Mouse (Mus musculus): ENCODE data around the gene Pnmal1. TPM values are rescaled to one million over a fixed set of nuclear protein-coding genes. Genes with fewer than 3 reads are reported as not detected.
"Not testable (repeated sequence)": the region's sequence is repeated elsewhere in the genome, so short reads cannot be mapped to it uniquely, and the experiment has no call there.

The Pnmal1 gene
- total RNA-seq, 4 experiments from 2014 or later = 6.4 to 9.3 (median 7.3) TPM

DNA sequence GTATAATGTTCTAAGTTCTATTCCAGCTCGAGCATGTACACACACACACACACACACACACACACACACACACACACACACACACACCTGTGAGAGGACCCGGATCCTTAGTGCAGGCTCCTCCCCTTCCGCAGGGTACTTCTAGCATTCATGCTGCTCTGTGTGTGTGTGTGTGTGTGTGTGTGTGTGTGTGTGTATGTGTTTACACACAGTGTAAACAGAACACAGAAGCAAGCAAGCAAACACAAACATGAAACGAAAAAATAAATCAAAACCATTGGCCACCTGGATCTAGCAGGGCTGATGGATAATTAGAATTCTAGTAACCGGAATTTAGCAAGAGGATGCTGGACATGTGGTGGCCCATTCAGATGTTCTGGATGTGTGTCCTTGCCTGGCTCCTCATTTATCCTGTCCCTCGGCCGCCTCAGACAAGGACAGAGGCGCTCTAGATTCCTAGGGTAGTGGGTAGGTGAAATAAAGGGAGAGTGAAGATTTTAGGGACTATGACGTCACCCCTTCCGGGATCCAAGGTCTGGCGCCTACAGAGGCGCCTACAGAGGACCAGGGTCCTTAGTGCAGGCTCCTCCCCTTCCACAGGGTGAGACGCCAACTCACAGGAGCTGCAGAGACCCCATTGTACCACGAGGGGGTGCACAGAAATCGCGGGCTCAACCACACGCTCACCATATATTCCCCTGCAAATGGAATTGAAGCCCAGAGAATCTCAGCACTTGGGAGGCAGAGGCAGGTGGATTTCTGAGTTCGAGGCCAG, 8.4 kb upstream of the Pnmal1 start:
- peak; percentile 75 for DNase-seq

DNA sequence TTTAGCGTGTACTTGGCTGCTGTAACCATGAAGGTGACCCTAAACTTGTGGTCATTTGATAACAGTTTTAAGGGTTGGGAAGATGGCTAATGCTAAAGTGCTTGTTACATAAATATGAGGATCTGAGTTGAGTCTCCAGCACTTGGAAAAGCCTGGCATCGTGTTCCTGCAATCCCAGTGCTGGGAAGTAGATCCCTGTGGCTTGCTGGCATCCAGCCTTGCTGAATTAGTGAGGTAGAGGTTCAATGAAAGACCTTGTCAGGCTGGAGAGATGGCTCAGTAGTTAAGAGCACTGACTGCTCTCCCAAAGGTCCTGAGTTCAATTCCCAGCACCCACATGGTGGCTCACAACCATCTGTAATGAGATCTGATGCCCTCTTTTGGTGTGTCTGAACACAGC, 5.7 kb upstream of the Pnmal1 start:
- DNase-seq = not testable (repeated sequence)

DNA sequence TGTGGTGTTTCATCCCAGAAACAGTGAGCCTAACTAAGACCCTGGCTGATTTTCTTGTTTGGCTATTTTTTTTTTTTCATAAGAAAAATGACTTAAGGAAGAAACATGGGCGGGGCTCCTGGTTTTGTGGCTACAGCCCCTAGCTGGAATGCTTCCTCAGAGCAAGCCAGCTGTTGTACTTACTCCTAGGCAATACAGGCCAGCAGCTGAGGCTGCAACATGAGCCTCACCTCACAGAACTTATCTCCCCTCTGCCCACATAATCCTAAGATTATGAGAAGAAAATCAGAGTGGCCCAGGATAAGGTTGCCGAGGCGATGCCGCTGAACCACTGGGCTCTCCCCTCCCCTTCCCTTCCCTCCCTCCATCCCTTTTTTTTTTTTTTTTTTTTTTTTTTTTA, 3.8 kb upstream of the Pnmal1 start:
- DNase-seq = no peak

DNA sequence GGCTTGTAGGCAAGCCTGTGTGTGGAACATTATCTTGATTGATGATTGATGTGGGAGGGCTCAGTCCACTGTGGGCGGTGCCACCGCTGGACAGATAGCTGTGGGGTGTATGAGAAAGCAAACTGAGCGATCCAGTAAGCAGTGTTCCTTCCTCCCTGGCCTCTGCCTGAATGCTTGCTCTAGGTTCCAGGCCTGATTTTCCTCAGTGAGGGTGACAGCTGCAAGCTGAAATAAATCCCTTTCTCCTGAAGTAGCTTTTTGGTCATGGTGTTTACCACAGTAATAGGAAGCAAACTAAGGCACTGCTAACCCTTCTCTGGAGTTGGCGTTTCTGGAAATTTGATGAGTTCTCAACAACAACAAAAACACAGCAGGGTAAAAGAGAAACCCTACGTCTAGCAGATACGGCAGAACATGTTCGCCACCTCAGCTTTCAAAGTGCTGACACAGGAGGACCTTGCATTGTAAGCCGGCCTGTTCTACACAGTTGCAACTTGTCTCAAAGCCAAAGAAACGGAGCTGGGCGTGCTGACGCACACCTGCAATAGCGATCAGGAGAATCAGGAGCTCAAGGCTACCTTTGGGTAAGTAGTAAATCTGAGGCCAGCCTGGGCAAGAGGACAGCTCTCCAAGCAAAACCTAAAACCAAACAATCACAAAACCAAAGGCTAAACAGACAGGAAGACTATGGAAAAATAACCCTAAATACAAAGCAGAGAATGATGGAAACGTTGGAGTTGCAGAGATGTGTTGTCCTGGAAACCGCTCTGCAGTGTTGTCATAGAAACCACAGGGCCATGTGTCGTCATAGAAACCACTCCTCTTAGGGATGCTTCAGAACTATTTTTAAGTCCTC, 2.8 kb upstream of the Pnmal1 start:
- no peak for DNase-seq

DNA sequence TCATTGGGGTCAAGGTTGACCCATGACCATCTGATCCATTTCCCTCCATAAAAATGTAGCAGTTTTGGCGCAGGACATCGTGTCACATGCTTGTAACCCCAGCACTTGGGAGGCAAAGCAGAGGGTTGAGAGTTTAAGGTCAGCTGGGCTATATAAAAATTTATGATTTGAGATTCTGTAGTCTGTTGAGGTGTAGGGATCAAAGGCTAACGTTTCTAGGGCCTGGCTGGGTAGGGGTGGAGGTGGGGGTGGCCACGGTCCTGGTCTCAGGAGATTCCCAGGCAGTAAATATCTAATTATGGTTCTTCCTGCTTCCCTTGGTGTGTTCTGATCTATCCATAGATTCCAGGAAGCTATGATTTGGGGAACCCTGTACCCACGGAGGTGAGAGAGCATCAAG, 2.2 kb downstream of the Pnmal1 start:
- DNase-seq = no peak

DNA sequence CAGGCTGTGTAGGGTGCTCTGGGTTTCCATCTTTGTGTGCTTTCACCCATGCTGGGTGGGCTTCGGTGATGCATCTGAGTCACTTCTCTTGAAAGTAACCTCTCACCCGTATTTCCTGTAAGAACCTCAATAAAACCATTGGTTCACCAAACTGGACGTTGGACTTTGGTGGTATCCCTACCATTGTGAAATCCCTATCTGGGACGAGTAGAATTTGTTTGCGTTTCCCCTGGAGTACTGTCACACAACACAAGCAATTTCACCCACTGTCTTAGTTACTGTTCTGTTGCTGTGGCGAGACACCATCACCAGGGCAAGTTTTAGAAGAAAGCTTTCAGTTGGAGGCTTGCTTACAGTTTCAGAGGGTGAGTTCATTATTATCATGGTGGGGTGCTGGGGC, 8.9 kb downstream of the Pnmal1 start:
- DNase-seq = no peak

DNA sequence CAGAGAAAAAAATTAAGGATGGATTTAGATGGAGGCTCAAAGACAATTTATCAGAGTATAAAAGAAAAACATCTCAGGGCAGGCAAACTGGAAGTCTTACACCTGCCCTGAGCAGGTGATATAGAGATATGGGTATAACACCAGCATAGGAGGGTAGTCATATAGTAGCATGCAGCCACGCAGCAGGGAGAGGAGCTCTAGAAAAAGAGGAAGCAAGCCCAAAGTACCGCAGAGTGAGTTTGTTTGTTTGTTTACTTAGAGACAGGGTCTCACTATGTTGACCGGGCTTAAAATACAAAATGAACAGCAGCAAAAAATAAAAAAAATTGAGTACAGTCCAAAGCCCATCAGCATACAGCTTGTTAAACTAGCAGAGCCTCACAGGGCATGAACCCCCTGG, 11.7 kb downstream of the Pnmal1 start:
- DNase-seq = no peak

DNA sequence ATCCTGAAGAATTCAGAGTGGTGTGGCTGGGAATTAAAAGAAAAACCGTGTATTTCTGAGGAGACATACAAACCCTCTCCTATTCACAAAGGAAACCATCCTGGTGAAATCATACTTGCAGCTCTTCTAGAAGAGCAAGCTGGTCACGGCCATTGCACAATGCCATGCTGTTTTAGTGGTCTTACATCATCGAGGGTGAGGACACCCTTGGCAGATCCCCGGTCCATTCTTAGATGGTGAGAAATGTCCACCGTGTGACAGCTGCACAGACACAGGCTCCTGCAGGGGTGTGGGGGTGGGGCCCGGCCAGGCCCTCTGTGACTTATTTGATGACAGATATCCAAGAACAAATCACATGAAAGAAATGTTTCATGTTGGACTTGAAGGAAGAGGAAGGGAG, 14.5 kb downstream of the Pnmal1 start:
- peak; percentile 50 for DNase-seq

DNA sequence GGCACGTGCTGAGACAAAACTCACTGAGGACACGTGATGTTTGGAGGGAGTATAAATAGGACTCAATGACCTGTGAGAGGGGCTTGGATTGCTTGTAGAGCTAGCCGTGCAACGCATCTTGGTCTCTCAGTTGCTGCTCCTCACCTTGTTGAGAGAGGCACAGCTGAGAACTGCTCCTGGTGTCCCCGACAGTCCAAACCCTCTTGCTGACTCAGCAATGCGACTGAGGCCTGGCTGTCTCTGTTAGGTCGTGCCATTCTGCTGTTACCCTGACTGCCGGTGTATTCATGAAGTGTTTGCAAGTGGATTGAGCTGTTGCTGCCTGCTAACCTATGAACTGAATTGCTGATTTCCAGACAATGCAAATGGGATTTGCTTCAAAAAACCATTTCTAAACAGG, 16.8 kb downstream of the Pnmal1 start:
- no peak for DNase-seq

DNA sequence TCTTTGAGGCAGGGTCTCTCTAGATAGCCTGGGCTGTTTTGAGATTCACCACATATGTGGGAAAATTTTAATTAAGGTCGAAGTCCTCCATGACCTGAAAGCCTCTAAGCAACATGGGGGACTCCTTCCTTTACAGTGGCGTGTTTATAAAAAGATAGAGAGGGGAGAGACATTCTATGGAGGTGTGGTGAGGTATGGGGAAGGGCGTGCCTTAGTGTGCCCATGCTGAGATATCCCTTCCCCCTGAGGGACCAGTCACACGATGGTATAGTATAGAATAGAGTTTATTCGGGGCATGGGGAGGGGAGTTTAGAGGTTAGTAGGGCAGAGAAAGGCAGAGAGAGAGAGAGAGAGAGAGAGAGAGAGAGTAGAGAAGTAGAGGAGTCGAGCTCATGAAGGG, 18.7 kb downstream of the Pnmal1 start:
- no peak for DNase-seq

DNA sequence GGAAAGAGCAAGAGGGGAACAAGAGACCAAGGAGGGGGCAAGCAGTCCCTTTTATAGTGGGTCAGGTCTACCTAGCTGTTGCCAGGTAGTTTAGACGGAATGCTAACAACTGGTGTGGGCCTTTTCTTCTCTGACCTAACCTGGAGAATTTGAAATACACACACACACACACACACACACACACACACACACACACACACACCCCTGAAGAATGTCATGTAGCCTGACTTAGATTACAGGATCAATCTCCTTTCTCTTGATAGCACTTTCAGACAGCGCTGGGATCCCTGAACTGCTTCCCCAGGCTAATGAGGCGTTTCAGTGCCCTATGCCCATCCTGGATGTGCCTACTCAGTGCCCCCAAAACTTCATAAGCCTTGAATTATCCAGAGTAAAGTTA, 19.1 kb downstream of the Pnmal1 start:
- no peak for DNase-seq

DNA sequence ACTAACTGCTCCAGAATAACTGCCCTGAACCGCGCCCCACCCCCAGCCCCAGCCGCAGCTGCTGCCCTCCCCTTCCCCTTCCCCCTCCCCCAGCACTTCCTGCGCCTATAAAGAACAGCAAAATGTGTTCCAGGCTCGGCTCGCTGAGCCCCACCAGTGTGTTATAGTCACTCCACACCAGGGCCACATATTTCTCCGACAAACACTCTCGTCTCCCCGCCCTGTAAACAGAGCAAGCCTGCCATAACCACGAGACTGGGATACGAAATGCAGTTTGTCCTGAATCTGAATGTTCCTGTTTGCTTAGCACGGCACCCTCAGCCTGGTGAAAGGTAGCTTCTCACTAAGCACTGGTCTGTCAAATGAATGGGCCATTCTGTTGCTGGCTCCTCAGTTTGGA, 20.9 kb downstream of the Pnmal1 start:
- DNase-seq = no peak

DNA sequence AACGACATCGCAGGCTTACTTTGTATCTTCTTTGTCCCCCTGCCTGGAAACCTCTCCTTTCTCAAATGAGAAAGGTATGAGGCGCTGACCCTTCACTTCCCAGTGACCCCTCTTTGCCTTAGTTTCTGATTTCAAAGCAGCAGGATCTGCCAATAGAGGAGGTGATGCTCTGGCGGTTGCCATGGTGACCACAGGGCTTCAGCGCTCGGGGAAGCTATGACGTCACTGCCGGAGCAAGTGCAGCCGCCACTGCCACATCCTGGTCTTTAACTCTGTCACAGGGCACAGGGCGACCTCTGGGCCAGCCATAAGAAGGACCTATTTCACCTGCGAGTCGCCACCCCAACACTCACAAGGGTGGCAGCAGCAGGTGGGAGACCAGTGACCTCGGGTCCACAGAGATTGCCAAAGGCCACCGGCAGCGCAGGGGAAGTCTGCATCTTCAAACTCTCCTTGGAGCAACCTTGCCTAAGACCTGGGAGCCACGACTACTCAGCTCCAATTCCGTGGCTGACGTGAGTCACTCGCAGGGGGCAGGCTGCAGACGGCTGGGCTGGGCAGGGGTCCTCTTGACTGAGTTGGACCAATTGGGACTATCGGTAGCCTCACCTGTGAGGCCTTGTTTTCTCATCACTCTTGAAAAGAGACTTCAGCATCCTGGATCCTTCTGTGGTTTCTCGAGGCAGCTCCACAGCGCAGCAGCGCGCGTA, 23.5 kb downstream of the Pnmal1 start, which contains the start of gene Gm42372:
Gene Gm42372 (plus strand): TSS at position 228 of the 710 bp plus-strand sequence.
- no peak for DNase-seq

DNA sequence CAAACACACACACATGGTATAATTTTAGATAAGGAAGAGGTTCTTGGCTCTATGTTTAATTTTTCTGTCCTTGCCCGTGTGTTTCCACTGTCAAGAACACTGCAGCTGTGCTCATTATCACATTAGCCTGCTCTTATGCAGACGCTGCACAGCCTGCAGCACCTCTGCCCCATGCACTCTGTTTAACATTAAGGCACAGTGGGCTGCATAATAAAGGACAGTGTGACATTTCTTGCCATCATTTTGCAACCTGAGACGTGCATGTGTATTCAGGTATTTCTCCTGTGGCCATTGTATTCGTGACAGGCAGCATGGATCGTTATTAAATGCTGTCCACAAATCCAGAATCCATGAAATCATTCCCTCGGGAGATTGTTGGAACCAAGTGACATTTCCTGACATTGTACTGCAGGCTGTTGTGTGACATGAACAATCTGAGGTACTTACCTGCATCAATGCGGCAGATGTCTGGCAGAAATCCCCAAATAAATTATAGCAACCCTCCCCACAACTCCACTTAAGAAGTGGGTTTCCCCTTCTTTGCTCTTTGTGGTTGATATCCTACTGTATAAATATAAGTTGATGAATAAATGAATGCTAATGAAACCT, 28.2 kb downstream of the Pnmal1 start:
- no peak for DNase-seq

DNA sequence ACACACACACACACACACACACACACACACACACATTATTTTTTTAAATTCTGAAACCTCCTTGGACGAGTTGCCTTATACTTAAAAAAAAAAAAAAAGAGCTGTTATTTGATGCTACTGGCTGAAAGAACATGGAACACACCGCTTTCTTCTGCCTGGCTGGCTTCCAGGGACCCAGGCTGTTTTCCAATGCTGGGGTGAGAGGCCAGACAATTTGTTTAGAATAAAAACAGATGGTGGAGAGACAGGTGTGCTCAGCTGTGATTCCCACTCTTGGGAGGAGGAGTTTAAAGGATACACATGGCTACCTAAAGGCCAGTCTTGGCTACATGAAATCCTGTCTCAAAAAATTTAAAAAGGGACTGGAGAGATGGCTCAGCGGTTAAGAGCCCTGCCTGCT, 28.9 kb downstream of the Pnmal1 start:
- DNase-seq = no peak

DNA sequence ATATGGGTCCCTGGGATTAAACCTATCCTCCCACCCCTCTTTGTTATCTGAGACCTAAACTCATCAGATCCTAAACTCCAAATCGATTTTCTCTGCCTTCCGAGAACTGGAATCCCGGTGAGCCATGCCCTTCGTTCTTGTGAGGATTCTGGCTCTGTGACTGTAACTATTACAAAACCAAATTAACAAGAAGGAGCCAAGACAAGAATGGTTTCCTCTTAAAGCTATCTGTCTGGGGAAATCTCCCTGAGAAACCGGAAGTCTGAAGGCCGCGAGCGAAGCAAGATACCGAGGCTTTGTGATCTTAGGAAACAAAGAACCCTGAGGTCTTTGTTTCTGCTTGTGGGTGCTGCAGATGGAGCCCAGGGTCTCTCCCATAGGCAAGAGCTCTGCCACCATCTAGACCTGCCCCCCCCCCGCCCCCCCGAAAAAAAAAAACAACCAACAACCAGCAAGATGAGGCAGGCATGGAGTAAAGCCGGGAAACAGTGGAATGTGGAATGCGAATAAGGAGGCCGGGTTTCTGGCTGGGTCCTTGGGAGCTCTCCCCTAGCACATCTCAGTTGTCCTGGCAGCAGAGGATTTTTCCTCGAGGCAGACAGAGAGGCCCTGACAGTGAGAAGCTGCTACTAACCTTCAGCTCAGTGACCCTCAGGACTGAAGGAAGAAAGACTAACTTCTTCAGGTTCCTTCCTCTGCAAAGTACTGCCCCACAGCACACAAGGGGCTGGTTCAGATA, 30.7 kb downstream of the Pnmal1 start:
- DNase-seq = no peak

DNA sequence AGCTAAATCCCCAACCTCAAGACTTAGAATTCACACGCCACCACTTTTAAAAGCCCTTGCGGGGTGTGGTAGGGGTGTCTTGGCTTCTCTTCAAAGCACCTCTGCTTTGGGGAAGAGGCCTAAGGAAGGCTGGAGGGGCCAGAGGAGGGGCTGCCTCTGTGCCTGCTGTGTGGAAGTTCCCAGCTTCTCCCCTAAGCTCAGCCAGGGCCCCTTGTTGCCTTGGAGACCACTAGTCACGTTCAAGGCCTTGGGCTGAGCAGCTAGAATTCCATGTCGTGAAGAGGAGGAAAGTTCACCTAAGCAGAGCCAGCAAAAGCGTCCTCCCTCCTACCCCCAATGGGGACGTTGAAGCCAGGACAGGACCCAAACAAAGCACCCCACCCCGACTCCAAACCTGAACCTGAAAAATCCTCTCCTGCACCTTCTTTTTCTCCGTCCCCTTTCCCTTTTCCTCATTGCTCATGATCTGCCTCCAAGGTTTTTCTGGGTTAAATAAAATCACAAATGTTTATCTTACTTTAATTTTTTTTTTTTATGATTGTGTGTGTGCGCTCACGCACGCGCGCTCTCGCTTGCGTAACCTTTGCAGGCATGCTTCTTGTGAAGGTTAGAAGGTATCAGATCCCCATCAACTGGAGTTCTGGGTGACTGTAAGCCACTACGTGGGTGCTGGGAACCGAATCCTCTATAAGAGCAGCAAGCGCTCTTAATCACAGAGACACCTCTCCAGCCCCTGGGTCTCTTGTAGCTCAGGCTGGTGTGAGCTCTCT, 32.4 kb downstream of the Pnmal1 start:
- peak; percentile 61 for DNase-seq

DNA sequence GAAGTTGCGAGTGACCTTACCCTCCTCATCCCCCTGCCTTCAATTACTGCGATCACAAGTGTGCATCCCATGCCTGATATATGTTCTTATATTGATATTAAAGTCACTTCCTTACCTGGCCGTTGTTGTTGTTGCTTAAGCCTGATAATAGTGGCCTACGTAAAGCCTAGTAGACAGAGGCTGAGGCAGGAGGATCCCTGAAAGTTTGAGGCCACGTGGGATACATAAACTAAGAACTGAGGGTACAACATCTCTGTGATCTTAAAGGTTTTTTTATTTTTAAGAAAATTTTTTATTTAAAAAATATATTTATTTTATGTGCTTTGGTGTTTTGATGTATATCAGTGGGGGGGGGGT, 33.0 kb downstream of the Pnmal1 start, which contains the start of gene Ccdc8:
Gene Ccdc8 (plus strand): TSS at position 258 of the 357 bp plus-strand sequence.
- DNase-seq = no peak

DNA sequence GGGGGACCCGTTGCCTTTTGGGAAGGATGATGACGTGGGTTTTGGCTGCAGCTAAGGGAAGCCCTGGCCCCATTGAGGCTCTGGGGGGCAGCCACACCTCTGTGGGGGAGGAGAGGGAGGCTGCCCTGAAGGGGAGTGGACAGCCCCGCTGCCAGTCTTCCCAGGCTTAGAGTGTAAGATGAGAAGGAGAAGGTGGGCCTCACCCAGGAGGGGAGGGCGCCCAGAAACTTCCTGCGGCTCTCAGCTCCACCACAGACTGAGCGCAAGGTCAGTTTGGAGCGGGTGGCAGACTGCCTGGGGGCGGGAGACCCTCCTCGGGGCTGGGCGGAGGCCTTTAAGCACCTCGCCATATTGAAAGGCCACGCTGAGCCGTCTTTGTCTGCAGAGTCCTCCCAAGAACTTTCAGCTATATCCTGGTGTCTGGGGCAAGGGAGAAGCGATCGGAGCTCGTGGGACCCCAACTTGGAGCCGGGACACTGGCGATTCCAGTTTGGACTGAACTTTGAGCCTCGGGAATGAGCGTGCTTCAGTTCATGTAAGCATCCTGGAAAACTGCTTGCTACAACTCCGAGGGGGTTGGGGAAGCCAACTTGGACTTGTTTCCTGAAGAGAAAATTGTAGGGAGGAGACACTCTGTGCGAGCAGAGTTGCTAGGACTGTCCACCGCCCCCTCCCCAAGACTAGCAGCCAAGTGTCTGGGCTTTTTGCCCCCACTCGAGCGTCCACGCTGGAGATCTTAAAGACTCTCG, 34.3 kb downstream of the Pnmal1 start:
- peak; percentile 86 for DNase-seq

DNA sequence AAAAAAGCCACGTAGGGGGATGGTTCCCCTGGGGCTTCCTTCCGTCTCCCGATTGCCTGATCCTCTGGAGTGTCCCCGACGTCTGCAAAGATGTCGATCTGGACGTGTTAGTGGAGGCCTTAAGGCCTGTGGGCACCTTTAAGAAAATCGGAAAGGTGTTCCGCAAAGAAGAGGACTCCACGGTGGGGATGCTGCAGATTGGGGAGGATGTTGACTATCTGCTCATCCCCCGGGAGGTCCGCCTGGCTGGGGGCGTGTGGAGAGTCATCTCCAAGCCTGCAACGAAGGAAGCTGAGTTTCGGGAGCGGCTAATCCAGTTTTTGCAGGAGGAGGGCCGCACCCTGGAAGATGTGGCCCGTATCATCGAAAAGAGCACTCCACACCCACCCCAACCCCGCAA, 34.9 kb downstream of the Pnmal1 start:
- no peak for DNase-seq

All from adrenal gland, adult 8-10 months (tissue).